Mouse (Mus musculus) midbrain, embryonic 13.5 days (tissue): ENCODE measurements at regions not wholly inside any gene's neighbourhood (a gene's known extent, or its start where the extent isn't known, plus 50 kb on each side); places are given as distances from the start of the nearest gene placed in this dataset.

ENCODE experiments used
- ATAC-seq: fragments of 200-750 bp; cut with Nextera tagmentation; 2 replicates; pipeline ENCODE4 v1.8.0; 2017; ENCODE audit warnings: mild to moderate bottlenecking, moderate TSS enrichment, moderate library complexity
- H3K27ac ChIP-seq: fragments of 300-500 bp; sonication (generic); 2 replicates; pipeline ENCODE4 v1.5.1; 2015; ENCODE audit warnings: inconsistent platforms, mild to moderate bottlenecking, moderate library complexity
- H3K27me3 ChIP-seq: fragments of 300-500 bp; sonication (generic); 2 replicates; pipeline ENCODE4 v1.6.1; 2015; ENCODE audit warnings: mild to moderate bottlenecking, inconsistent platforms
- H3K36me3 ChIP-seq: fragments of 300-500 bp; sonication (generic); 2 replicates; pipeline ENCODE4 v1.6.1; 2015; ENCODE audit warnings: mild to moderate bottlenecking, inconsistent platforms
- H3K4me1 ChIP-seq: fragments of 300-500 bp; sonication (generic); replicated peaks from 2 replicates; pipeline ENCODE4 v1.6.1; 2015; ENCODE audit warnings: inconsistent platforms
- H3K4me2 ChIP-seq: fragments of 300-500 bp; sonication (generic); replicated peaks from 2 replicates; pipeline ENCODE4 v1.6.1; 2015; ENCODE audit warnings: moderate library complexity, mild to moderate bottlenecking, inconsistent platforms
- H3K4me3 ChIP-seq: fragments of 300-500 bp; sonication (generic); replicated peaks from 2 replicates; pipeline ENCODE4 v1.5.1; 2015; ENCODE audit warnings: mild to moderate bottlenecking, inconsistent platforms
- H3K9ac ChIP-seq: fragments of 300-500 bp; sonication (generic); replicated peaks from 2 replicates; pipeline ENCODE4 v1.6.1; 2015; ENCODE audit warnings: mild to moderate bottlenecking, inconsistent platforms
- H3K9me3 ChIP-seq: fragments of 300-500 bp; sonication (generic); 2 replicates; pipeline ENCODE4 v1.6.1; 2016; ENCODE audit warnings: mild to moderate bottlenecking, inconsistent platforms
- WGBS: fragments of 180-500 bp; shearing (Covaris S2); methylation state at CpG from one replicate; pipeline ENCODE4 v1.1.7; 2015; 5-methylcytosine and 5-hydroxymethylcytosine counted together

DNA sequence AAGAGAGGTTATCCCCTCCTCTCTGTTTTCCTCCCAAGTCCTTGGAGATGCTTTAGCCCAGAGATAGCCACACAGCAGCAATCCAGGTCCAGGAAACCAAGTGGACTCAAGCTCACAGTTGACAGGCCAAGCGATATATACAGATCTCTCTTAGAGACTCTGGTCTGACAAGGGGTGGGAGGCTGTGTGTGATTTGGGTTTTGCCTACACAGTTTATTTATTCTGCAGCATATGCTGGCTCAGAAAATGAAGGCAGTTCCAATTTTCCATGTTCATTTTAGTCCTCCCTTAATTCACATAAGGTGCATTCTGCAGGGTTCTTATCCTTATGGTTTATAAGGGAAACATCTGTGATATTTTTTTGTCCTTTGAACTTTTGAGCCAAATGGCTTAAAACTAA lies 595.0 kb upstream of the Apob start:
- Histone ChIP-seq H3K27ac (no peak overlapping the region), H3K27me3 (no peaks in the 10 kb centered on the region), H3K4me1 (no peaks in the 10 kb centered on the region), H3K4me2 (no peak overlapping the region), H3K9ac (no peak overlapping the region), H3K4me3 (no peak overlapping the region), H3K9me3 (no peaks in the 10 kb centered on the region), H3K36me3 (no peaks in the 10 kb centered on the region)
- WGBS = 95% methylated on average over 1 of the region's 1 CpGs
- no peak for ATAC-seq

- no peaks in the 10 kb centered on the region for H3K36me3 ChIP-seq
- no peak overlapping the region for H3K4me2 ChIP-seq
- H3K4me1 ChIP-seq = no peaks in the 10 kb centered on the region
- no peak overlapping the region for H3K27ac ChIP-seq
- H3K9ac ChIP-seq = no peak overlapping the region
- peak; percentile 79 for ATAC-seq
- no peaks in the 10 kb centered on the region for H3K27me3 ChIP-seq
- no peak overlapping the region for H3K4me3 ChIP-seq
- H3K9me3 ChIP-seq = no peaks in the 10 kb centered on the region
- 57% methylated on average over 4 of the region's 4 CpGs for WGBS
Observed at GRCm38 (mm10) chr12:7403800-7404199, 573.6 kb upstream of the Apob start.

DNA sequence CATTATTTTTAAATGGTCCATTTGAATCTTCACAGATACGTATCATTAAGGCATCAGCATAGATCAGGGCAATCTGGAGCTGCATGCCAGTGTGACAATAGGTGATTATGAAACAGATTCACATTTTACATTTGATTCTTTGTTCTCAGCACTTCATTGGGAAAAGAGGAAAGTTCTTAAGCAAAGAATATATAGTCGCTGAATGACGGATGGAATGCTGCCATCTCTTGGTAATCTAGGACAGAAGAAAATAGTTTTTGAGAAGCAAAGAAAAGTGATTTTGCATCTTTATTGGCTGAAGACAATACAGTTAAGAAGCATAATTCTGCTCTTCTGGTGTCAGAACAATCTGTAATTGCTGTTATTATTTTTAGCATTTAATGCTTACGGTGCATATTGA lies 565.6 kb upstream of the Apob start:
- ATAC-seq = no peak
- no peak overlapping the region for H3K9ac ChIP-seq
- H3K4me2 ChIP-seq = no peak overlapping the region
- H3K9me3 ChIP-seq = no peaks in the 10 kb centered on the region
- no peaks in the 10 kb centered on the region for H3K27me3 ChIP-seq
- H3K4me3 ChIP-seq = no peak overlapping the region
- no peak overlapping the region for H3K27ac ChIP-seq
- H3K4me1 ChIP-seq = no peaks in the 10 kb centered on the region
- WGBS = 88% methylated on average over 4 of the region's 4 CpGs
- no peaks in the 10 kb centered on the region for H3K36me3 ChIP-seq

GRCm38 (mm10) chr12:7420276-7420675 lies 557.2 kb upstream of the Apob start:
- Histone ChIP-seq H3K9me3 (no peaks in the 10 kb centered on the region), H3K27me3 (no peaks in the 10 kb centered on the region), H3K36me3 (no peaks in the 10 kb centered on the region), H3K9ac (no peak overlapping the region), H3K4me2 (no peak overlapping the region), H3K27ac (no peak overlapping the region), H3K4me1 (no peaks in the 10 kb centered on the region), H3K4me3 (no peak overlapping the region)
- WGBS = 44% methylated on average over 1 of the region's 2 CpGs
- no peak for ATAC-seq

- H3K4me3 ChIP-seq = no peak overlapping the region
- no peaks in the 10 kb centered on the region for H3K9me3 ChIP-seq
- no peak overlapping the region for H3K27ac ChIP-seq
- H3K9ac ChIP-seq = no peak overlapping the region
- 63% methylated on average over 2 of the region's 2 CpGs for WGBS
- ATAC-seq = no peak
- no peaks in the 10 kb centered on the region for H3K4me1 ChIP-seq
- H3K27me3 ChIP-seq = no peaks in the 10 kb centered on the region
- H3K4me2 ChIP-seq = no peak overlapping the region
- no peaks in the 10 kb centered on the region for H3K36me3 ChIP-seq
Observed at GRCm38 (mm10) chr12:7421826-7422540, 555.5 kb upstream of the Apob start.

DNA sequence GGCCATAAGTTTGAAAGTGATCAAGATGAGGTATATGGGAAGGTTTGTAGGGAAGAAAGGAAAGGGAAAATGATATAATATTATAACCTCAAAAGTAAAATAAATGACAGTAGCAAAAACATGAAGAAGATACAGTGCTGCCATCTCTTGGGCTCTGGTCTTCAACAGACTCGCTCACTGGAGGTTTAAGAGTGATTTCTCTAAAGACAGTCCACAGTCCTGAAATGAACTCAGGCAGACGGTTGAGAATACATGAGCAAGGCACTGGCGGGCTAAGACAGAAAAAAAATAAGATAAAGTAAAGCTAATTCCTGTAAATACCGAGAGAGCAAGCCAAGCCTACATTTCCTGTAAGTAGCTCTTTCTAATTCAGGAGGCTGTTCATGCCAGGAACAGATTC lies 546.5 kb upstream of the Apob start:
- Histone ChIP-seq H3K4me3 (no peak overlapping the region), H3K4me1 (no peaks in the 10 kb centered on the region), H3K27ac (no peak overlapping the region), H3K36me3 (no peaks in the 10 kb centered on the region), H3K4me2 (no peak overlapping the region), H3K27me3 (no peaks in the 10 kb centered on the region), H3K9me3 (no peaks in the 10 kb centered on the region), H3K9ac (no peak overlapping the region)
- 82% methylated on average over 4 of the region's 4 CpGs for WGBS
- ATAC-seq = no peak

DNA sequence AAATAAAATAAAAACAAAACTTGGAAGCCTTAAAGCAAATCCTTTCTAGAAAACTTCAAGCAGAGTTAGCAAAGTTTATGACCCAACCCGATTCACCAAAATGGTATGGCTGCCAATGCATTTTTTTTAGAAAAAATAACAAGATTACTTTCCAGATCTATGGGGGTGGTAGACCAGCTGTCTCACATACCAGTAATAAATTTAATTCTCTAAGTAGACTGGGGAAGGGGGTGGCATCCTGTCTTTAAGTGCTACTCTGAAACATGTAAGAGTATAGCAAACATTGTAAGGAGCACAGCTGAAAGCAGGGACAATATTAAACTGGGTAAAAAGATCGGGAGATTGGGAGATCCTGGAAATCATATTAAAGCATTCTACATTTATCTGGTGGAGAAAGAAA lies 532.2 kb upstream of the Apob start:
- Histone ChIP-seq H3K4me3 (no peak overlapping the region), H3K9ac (no peak overlapping the region), H3K27me3 (no peaks in the 10 kb centered on the region), H3K36me3 (no peaks in the 10 kb centered on the region), H3K9me3 (no peaks in the 10 kb centered on the region), H3K27ac (no peak overlapping the region), H3K4me2 (no peak overlapping the region), H3K4me1 (no peaks in the 10 kb centered on the region)
- WGBS = 92% methylated on average over 2 of the region's 2 CpGs
- ATAC-seq = no peak

DNA sequence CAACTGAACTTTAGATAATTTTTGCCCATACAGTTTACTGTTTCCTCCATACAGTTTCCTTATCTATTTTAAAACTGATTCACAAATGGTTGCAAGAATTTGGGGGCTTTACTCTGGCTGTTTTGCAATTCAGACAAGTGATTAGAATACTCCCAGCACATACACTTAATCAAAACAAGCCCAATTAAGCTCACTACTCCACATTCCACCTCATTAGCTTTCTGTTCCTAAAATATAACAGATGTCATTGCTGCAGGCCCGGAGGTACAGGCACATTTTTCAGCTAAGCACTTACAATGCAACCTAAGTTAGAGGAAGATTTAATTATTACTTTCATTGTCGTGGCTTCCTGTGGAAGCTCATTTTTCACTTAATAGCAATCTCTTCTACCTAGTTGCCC lies 526.9 kb upstream of the Apob start:
- Histone ChIP-seq H3K4me2 (no peak overlapping the region), H3K9me3 (no peaks in the 10 kb centered on the region), H3K9ac (no peak overlapping the region), H3K36me3 (no peaks in the 10 kb centered on the region), H3K27ac (no peak overlapping the region), H3K27me3 (no peaks in the 10 kb centered on the region), H3K4me3 (no peak overlapping the region), H3K4me1 (no peaks in the 10 kb centered on the region)
- no peak for ATAC-seq
- WGBS = 65% methylated on average over 2 of the region's 2 CpGs

- Histone ChIP-seq H3K4me3 (no peak overlapping the region), H3K9me3 (no peaks in the 10 kb centered on the region), H3K27ac (no peak overlapping the region), H3K4me2 (no peak overlapping the region), H3K36me3 (no peaks in the 10 kb centered on the region), H3K27me3 (no peaks in the 10 kb centered on the region), H3K4me1 (no peaks in the 10 kb centered on the region), H3K9ac (no peak overlapping the region)
- ATAC-seq = no peak
- 84% methylated on average over 5 of the region's 5 CpGs for WGBS
Observed at GRCm38 (mm10) chr12:7457036-7457435, 520.4 kb upstream of the Apob start.

DNA sequence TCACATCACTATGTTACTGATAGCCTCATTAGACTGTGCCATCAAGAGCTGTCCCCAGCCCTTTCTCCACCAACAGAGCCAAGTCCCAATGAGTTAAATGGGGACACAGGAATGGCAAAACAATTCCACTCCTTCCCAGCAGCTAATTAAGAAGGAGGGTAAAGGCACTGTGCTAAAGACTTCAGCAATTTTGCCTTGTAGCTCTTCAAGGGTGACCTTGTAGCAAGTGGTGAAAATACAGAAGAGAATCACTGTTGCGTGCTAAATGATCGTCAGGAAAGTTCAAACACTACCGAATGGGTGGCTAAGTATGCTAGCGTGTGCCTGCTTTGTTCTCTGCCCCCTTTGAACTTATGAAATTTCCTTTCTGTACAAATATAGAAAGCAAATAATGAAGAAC lies 519.9 kb upstream of the Apob start:
- H3K27me3 ChIP-seq = no peaks in the 10 kb centered on the region
- H3K4me2 ChIP-seq = no peak overlapping the region
- no peak overlapping the region for H3K9ac ChIP-seq
- H3K4me3 ChIP-seq = no peak overlapping the region
- H3K27ac ChIP-seq = no peak overlapping the region
- 72% methylated on average over 4 of the region's 4 CpGs for WGBS
- no peaks in the 10 kb centered on the region for H3K36me3 ChIP-seq
- H3K4me1 ChIP-seq = no peaks in the 10 kb centered on the region
- ATAC-seq = no peak
- H3K9me3 ChIP-seq = no peaks in the 10 kb centered on the region

DNA sequence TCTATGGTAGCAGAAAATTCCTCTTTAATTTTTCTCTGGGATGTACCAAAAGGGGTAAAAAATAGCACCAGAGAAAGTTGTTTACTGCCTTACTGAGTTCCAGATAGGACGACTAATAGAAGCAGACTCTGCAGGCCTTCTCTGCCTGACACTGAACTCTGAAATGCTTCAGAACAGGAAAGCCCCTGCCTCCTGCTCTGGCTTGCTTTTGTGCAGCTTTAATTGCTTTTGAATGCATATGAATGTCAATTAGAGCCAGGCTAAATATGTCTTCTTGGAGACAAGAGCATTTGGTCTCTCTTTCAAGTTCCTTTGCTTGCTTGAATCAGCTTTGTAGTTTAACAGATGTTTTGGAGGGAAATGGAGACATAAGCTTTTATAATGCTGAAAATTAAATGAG lies 512.5 kb upstream of the Apob start:
- no peak overlapping the region for H3K27ac ChIP-seq
- WGBS = 8% methylated on average over 1 of the region's 1 CpGs
- H3K9ac ChIP-seq = no peak overlapping the region
- no peaks in the 10 kb centered on the region for H3K9me3 ChIP-seq
- ATAC-seq = no peak
- no peak overlapping the region for H3K4me2 ChIP-seq
- no peaks in the 10 kb centered on the region for H3K27me3 ChIP-seq
- no peak overlapping the region for H3K4me3 ChIP-seq
- H3K36me3 ChIP-seq = no peaks in the 10 kb centered on the region
- no peaks in the 10 kb centered on the region; the same call in 1 of the 2 replicates for H3K4me1 ChIP-seq

DNA sequence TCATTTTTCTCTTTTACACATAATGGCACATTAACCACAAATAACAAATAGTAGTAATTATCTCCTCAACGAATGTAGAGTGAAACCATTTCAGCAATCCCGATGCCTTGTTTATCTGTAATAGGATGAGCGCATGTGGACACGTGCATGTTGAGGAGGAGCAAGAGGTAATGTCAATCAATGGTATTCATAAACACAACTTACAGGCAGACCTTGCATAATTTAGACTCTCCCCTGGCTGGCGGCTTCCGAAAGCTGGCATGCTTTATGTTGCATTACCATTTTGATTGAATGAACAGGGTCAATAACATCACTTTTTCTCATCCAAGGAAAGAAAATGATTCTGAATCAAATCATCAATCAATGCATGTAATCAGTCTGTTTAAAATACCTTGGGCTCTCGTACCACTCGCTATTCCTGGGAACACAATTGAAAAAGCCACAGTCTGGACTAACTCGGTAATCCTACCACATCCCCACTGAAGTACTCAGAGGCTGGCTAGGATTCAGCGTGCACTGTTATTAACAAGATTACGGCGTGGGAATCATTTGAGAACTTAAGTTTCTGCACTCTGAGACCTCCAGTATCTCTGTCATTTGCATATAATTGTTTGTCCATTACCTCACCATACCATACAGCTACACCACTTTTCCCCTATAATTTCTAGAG lies 464.7 kb upstream of the Apob start:
- no peaks in the 10 kb centered on the region for H3K36me3 ChIP-seq
- peak; percentile 65; the same call in 1 of the 2 replicates for ATAC-seq
- H3K27me3 ChIP-seq = no peaks in the 10 kb centered on the region
- no peak overlapping the region for H3K27ac ChIP-seq
- H3K9ac ChIP-seq = no peak overlapping the region
- H3K4me3 ChIP-seq = no peak overlapping the region
- no peak overlapping the region for H3K4me2 ChIP-seq
- H3K9me3 ChIP-seq = no peaks in the 10 kb centered on the region
- H3K4me1 ChIP-seq = no peaks in the 10 kb centered on the region
- WGBS = 71% methylated on average over 12 of the region's 12 CpGs

DNA sequence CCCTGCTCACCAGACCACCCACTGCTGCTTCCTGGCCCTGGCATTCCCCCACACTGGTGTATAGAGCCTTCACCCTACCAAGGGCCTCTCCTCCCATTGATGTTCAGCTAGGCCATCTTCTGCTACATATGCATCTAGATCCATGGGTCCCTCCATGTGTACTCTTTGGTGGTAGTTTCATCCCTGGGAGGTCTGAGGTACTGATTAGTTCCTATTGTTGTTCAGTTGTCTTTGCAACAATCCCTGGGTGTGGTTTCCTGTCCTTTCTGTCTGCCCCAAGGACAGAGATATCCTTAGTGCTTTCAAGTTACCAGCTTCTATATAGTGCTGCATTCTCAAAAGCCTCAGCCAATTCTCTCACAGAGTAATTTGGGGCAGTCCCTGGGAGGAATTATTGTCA lies 440.1 kb upstream of the Apob start:
- Histone ChIP-seq H3K4me2 (no peak overlapping the region), H3K9me3 (no peaks in the 10 kb centered on the region), H3K4me1 (no peaks in the 10 kb centered on the region), H3K36me3 (no peaks in the 10 kb centered on the region), H3K27ac (no peak overlapping the region), H3K27me3 (no peaks in the 10 kb centered on the region), H3K9ac (no peak overlapping the region), H3K4me3 (no peak overlapping the region)
- no peak for ATAC-seq
